Mouse (Mus musculus): ENCODE measurements around the gene Gfi1b.

DNA sequence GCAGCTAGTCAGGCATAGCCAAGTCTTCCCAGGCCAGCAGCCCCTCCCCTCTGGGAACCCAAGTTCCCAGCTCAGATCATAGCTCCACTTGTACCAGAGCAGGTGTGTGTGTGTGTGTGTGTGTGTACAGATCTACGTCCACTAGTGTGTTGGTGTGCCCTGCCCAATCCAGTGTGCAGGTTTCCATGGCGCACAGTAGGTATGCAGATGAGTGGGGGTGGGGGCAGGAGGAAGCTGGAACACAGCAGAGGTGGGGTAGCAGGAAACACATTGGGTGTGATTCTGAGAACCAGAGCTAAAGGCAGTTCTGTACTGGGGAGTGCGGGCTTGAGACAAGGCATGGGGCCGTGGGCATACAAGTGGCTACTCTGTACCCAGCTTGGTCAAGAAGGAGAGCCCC, 57.4 kb downstream of the Gfi1b start:
- TF ChIP-seq CTCF (IDR thresholded peaks at IDR 0.05; ENCODE audit: low read depth, low read length) = no peak
- TF ChIP-seq POLR2A (IDR thresholded peaks at IDR 0.05; ENCODE audit: borderline replicate concordance, low read depth, low read length) = no peak

Data from bone marrow macrophage, adult 2 months (primary cell).